Mouse (Mus musculus) olfactory bulb, adult 2 months (tissue): ENCODE data around the gene Il17f.

Experiments used
- CTCF ChIP-seq: fragments of 200-500 bp; IDR thresholded peaks from 2 replicates; pipeline ENCODE4 v1.5.1; 2012; ENCODE audit warnings: low read depth, mild to moderate bottlenecking, low read length, moderate library complexity; ENCODE audit not compliant: insufficient read depth
- POLR2A ChIP-seq: fragments of 200-500 bp; IDR thresholded peaks from 2 replicates; pipeline ENCODE4 v1.6.1; 2012; ENCODE audit warnings: mild to moderate bottlenecking, low read depth, low read length, moderate library complexity; ENCODE audit not compliant: insufficient read depth

GRCm38 (mm10) chr1:20787046-20787445 lies 3.4 kb downstream of the Il17f start:
- TF ChIP-seq CTCF: no peak
- no peak for TF ChIP-seq POLR2A
